In the genomic region with DNA sequence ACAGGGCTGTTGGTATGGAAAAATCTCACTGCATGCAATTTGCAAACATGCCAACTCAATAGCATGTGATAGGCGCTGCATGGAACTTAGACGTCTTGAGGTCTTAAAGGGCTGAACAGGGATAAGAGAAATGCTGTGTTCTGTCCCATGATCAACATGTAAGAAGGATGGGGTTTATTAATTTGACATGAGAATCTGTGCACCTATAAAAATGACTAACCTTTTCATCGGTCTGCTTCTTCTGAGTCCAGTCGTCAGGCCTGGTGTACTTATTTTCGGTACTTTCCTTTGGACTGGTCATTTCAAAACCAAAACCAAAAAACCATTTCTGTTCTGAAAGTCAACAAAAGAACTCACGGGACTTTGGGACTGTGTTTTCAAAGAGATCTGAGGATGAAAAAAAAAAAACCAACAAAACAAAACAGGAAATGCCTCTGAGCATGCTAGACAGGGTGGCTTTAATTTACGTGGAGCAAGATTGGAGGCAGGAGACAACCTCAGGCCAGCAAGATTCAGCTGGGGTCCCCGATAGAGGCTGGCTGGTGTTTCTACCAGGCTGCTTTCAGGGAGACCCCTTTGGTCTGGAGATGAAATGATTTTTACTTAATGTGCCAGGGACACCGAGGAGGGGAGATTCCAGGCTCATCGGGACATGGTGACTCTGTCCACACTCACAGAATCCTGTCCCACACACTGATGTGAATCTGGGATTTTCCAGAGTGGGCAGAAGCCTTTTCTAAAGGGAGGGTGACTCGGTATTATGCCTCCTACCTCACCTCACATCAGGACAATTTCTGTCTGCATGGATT, we compare ENCODE assay signal across 9 mouse cellular contexts. TPM values are rescaled to one million over a fixed set of nuclear protein-coding genes. Genes with fewer than 3 reads are reported as not detected.
DNase-seq lines count a peak whose midpoint lies in the region; TF ChIP-seq lines count a peak whose summit lies in the region.
"Had no signal": no experiment of that assay in that cellular context is flagged by ENCODE, and none has a peak within 500 bp of the region (broad histone marks: within the 10 kb centered on the region; RNA-seq: fewer than 3 reads in every experiment).

No protein-coding gene starts in this region.

- H3K4me1 ChIP-seq in ES-Bruce4 (ENCODE audit: control insufficient read depth, insufficient read depth, low read length), result peaks cover 3% of the 10 kb centered on the region
- H3K4me1 ChIP-seq in hindbrain, embryonic 10.5 days (replicated peaks), result peaks cover 23% of the 10 kb centered on the region
- peaks cover 53% of the 10 kb centered on the region for H3K4me1 ChIP-seq in midbrain, embryonic 10.5 days

- H3K4me3 ChIP-seq in ES-Bruce4 (ENCODE audit: low read depth, low read length), result peak overlapping the region; percentile 29; the same call in 1 of the 2 replicates
- H3K4me3 ChIP-seq in hindbrain, embryonic 10.5 days, result peak overlapping the region; percentile 45
- peak overlapping the region; percentile 56 for H3K4me3 ChIP-seq in midbrain, embryonic 10.5 days

- TF ChIP-seq EP300 in ES-Bruce4 (IDR thresholded peaks at IDR 0.05; ENCODE audit: insufficient read depth, low read depth, low read length), result no peak

- TF ChIP-seq POLR2A in ES-Bruce4 (IDR thresholded peaks at IDR 0.05; ENCODE audit: insufficient read depth, low read length), result no peak

- no peaks in the 10 kb centered on the region for H3K9me3 ChIP-seq in ES-Bruce4 (replicated peaks; ENCODE audit: control insufficient read depth, insufficient read depth, low read length, poor library complexity, severe bottlenecking)
- H3K9me3 ChIP-seq in hindbrain, embryonic 10.5 days, result no peaks in the 10 kb centered on the region
- no peaks in the 10 kb centered on the region for H3K9me3 ChIP-seq in midbrain, embryonic 10.5 days (replicated peaks)

- H3K27ac ChIP-seq in ES-Bruce4 (ENCODE audit: insufficient read depth, low read length), result no peak overlapping the region
- H3K27ac ChIP-seq in hindbrain, embryonic 10.5 days, result peak overlapping the region; percentile 78
- H3K27ac ChIP-seq in midbrain, embryonic 10.5 days (replicated peaks), result peak overlapping the region; percentile 90

- peaks cover 4% of the 10 kb centered on the region for H3K27me3 ChIP-seq in ES-Bruce4 (ENCODE audit: control insufficient read depth, insufficient read depth, low read length, poor library complexity, severe bottlenecking)
- peaks cover 72% of the 10 kb centered on the region for H3K27me3 ChIP-seq in hindbrain, embryonic 10.5 days (ENCODE audit: insufficient read depth, poor library complexity, severe bottlenecking)
- H3K27me3 ChIP-seq in midbrain, embryonic 10.5 days (ENCODE audit: low read depth, poor library complexity, severe bottlenecking), result peaks cover 22% of the 10 kb centered on the region

- peak; percentile 12 for DNase-seq in cerebellum, adult 11 months
- no peak for DNase-seq in cerebellum, postnatal 4 days (ENCODE audit: low spot score in 2 of 2)
- DNase-seq in hindbrain, embryonic 10.5 days (ENCODE audit: low spot score), result peak; percentile 4
- DNase-seq in midbrain, embryonic 10.5 days (ENCODE audit: low spot score), result peak; percentile 37
- no peak for DNase-seq in spleen, postnatal 14 days (ENCODE audit: low spot score in 2 of 2)
- DNase-seq in retina, postnatal 1 day, result no peak
- DNase-seq in lung, postnatal 10 days, result no peak

- H3K9ac ChIP-seq in ES-Bruce4 (ENCODE audit: low read depth, poor library complexity, severe bottlenecking), result no peak overlapping the region

- no peak for TF ChIP-seq CTCF in ES-Bruce4 (IDR thresholded peaks at IDR 0.05; ENCODE audit: low read depth, low read length)

- no peaks in the 10 kb centered on the region for H3K36me3 ChIP-seq in ES-Bruce4 (ENCODE audit: control insufficient read depth, insufficient read depth, low read length, poor library complexity, severe bottlenecking)
- no peaks in the 10 kb centered on the region for H3K36me3 ChIP-seq in hindbrain, embryonic 10.5 days
- peaks cover 24% of the 10 kb centered on the region for H3K36me3 ChIP-seq in midbrain, embryonic 10.5 days

- WGBS in hindbrain, embryonic 10.5 days, result 34% methylated on average over 11 of the region's 11 CpGs
- WGBS in midbrain, embryonic 10.5 days, result 21% methylated on average over 11 of the region's 11 CpGs

RNA-seq across cellular contexts. Expression of a gene that starts 36.6 kb away (rescaled TPM):
- polyA plus RNA-seq in ES-Bruce4 (2011; ENCODE audit: insufficient read depth, insufficient read length, low read depth, missing spikeins), result 45.0 and 51.6 TPM in 2 replicates
- polyA plus RNA-seq in hindbrain, embryonic 10.5 days (2016; fragmentation: Nextera tagmentation; extraction: Ambion mirVana), result 15.4 and 19.3 TPM in 2 replicates
- polyA plus RNA-seq in midbrain, embryonic 10.5 days (2016; fragmentation: Nextera tagmentation; extraction: Ambion mirVana), result 149 and 169 TPM in 2 replicates
- polyA plus RNA-seq: kidney, embryonic 16.5 days had no signal

Comparison
In these comparisons a context has a peak if more than half of its experiments do, and no peak if none do; other contexts are left out.
1. DNase-seq: peak in cerebellum, adult 11 months (single experiment), hindbrain, embryonic 10.5 days (single experiment) and midbrain, embryonic 10.5 days (single experiment); none in cerebellum, postnatal 4 days (0 of 2), spleen, postnatal 14 days (0 of 2), retina, postnatal 1 day (single experiment) and lung, postnatal 10 days (single experiment).
2. Peak in every context shown above with its lines, with median percentiles within 50 percentile points of each other: H3K4me3 ChIP-seq.